Mouse (Mus musculus) 3134 (cell line): ENCODE results near the gene Slc25a54.

Experiments used
- DNase-seq: peaks from one replicate; pipeline ENCODE4 v3.0.0-alpha.2; 2011; ENCODE audit warnings: low spot score; ENCODE audit not compliant: insufficient read length; ENCODE audit errors: extremely low read depth

Gene Slc25a54

DNA sequence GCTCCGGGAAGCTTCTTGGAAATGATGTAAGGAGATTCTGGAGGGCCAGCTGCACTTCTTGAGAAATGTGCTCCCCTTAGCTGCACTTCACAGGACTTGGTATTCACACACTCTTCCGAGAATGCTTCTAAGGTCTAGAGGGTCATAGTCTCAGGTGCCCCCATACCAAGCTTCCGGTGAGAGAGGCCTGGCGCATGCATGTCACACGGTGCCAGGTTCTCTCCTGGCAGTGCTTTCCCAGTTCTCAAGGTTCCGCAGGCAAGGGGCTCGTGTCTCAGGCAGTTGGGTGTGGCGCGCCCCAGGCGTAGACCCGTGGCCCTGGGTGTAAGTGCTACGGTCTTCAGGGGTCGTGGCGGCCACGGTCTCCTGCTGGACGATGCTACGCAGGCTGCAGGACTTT is at the start of gene Slc25a54:
Gene Slc25a54, plus strand, starts transcription at position 301 of the 400 bp plus-strand sequence.
- no peak for DNase-seq

DNA sequence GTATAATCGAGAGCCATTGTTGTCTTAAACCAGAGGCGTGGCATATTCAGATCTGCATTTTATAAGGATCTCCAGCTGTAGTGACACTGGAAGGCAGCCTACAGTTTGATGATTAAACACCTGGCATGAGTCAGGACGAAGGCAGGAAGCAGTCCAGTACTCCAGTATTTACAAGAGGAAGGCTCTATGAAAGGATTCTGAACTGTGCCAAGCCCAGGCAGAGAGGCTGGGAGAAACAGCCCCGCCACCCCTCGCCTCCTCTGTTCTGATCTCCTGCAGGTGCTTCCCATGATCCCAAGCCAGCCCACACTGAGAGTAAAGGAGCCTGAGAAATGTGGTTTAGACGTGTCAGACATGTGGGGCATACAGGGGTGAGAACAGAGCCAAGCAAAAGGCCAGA is 49.5 kb upstream of the Slc25a54 start:
- DNase-seq, result peak; percentile 55

DNA sequence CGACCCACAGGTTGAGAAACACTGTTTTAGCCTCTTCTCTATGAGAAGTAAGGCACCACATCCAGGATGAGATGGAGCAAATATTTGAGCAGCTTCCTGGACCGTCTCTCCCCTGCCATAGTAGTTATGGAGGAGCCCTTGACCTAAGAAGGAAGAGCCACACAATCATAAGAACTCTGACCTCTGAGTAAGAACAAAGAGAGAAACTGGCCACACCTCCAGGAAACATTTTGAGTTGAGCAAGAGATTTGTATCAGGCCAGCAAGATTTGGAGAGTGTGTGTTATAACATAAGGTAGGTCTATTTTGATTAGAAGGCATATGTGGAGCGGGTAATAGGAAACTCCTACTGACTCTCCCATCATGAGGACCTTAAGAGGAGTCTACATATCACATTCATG is 48.6 kb upstream of the Slc25a54 start:
- no peak for DNase-seq

- DNase-seq, result no peak
Measured at GRCm38 (mm10) chr3:109032306-109032705, 48.0 kb upstream of the Slc25a54 start.

- no peak for DNase-seq
Measured at GRCm38 (mm10) chr3:109034411-109034810, 45.9 kb upstream of the Slc25a54 start.

DNA sequence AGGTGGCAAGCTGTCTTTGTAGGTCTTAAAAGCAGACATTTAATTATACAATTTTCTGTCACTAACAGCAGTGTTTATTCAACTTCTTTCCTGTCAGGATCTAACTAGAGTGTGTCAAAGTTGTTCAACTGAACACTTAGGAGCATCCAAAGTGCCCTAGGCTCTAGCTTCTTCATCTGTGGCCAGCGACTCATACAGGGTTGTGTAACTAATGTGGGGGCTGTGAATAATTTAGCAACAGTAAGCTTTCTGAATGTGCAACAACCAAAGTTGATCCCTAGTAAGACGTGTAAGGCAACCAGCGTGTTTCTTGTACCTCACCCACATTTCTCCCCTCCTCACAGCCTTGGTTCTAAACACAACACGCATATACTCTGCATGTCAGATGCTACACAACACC is 39.4 kb upstream of the Slc25a54 start:
- no peak for DNase-seq

DNA sequence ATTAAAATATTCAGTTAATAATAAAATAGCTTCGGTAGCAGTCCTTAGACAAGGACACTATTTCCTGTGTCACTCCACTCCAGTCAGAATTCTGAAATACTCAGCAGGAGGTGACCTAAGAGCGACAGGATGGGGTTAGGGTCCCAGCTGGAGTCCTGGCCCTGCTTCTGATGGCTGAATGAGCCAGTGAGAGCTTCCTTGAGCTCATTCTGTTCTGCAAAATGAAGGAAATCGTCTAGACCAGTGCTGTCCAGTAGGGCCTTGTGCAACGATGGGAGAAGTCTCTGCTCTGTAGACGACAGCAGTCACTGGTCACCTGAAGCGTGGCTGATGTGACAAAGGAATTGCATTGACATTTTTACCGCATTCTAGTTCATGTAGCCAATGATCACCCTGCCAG is 36.9 kb upstream of the Slc25a54 start:
- no peak for DNase-seq

- DNase-seq, result no peak
Measured at GRCm38 (mm10) chr3:109046428-109046827, 33.8 kb upstream of the Slc25a54 start.

DNA sequence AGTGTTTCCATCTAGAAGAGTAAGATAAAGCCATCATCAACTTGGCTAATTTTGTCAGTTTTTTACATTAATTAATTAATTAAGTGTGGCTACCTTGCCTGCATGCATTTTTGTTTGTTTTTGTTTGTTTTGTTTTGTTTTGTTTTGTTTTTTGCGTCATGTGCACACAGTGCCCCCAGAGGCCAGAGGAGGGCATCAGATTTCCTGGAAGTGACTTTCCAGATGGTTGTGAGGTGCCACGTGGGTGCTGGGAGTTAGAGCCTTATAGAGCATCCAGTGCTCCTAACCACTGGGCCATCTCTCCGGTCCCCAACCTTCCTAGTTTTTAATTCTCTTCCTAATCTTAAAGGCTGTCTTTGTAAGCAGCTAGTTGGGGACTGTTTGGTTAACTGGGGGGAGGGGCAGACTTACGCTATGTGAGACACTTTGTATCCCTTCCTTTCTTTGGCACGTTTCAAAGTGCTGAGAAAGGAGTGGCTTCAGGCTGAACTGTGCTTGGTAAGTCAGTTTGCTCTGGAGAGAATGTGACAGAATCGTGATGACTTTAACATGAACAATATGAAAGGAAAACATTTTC is 32.5 kb upstream of the Slc25a54 start:
- no peak for DNase-seq

DNA sequence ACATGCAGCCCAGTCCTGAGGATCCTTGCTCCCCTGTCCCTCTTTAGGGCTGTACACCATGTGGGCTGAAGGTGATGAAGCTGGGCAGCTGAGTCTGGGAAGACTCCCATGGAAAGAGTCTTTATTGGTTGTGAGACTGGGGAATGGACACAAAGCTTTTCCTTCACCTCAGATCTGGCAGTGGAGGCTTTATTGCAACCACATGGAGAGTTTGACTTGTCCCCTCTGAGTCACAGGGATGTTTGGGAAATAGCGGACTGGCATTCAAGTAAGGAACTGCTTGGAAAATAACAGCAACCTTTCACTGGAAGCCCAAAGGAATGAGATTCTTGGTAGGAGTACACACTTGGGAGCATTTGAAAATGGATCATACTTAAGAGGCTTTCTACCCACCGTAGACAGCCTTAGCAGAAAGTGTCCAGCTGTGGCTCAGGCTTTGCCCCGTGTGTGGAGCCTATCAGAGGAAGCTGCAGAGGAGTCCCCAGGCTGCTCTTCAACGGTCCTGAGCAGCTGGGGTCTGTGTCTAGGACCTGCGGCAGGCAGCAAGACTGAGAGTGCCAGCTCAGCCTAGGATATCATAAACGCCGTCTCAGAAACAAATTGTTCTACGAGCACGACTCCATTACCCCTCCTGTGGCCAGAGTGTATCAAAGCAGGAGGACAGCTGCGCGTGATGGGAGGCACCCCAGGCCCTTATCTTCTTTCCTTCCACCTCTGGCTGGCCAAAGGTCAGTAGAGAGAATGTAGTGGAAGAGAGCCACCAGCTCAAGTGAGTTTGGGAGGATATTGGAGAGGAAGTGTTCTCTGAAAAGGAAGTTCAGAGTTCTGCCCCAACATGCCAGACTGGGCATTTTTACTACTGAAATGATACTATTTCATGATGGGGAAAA is 29.0 kb upstream of the Slc25a54 start:
- peak; percentile 33 for DNase-seq

GRCm38 (mm10) chr3:109051946-109052331 is 28.3 kb upstream of the Slc25a54 start:
- DNase-seq, result peak; percentile 24

DNA sequence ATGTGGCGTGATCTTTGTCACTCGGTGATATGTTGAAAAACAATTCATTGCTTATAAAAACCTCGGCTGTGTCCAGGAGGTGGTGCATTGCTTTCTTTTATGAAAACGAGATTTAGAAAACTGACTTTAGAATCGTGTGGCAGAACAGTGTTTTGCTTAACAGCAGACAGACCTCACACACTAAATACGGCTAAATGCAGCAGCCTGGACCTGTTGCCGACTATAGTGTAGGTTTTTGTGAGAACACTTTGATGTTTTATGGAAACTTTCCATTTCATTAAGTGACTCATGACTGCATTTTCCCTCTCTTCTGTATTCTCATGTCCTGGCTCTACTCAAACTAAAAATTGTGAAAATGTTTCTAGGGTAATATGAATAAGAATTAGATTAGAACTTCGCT is 20.4 kb upstream of the Slc25a54 start:
- no peak for DNase-seq

DNA sequence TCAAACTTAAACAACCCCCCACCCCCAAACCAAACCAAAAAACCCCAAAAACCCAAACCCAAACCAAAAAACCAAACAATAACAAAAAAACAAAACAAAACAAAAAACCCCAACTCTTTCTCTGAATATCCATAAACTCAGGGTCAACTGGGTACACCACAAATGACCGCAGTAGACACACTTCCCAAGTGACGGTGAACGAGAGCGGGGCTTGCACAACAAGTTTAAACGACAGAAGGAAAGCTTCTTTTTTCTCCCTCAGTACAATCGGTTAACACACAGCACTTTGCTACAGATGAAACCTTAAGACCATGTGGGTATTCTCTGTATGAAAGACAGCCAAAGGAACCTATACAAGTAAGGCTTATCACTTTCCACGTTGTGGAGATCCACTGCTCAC is 17.9 kb upstream of the Slc25a54 start:
- no peak for DNase-seq

- no peak for DNase-seq
Measured at GRCm38 (mm10) chr3:109062989-109063388, 17.3 kb upstream of the Slc25a54 start.

DNA sequence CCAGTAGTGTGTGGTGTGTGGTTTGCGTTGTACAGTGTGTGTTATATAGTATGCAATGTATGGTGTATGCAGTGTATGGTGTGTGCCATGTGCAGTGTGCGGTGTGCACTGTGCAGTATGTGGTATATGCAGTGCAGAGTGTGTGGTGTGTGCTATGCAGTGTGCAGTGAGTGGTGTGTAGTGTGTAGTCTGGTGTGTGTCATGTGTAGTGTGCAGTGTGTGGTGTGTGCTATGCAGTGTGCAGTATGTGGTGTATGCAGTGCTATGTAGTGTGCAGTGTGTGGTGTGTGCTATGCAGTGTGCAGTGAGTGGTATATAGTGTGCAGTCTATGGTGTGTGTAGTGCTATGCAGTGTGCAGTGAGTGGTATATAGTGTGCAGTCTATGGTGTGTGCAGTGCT is 4.1 kb downstream of the Slc25a54 start:
- DNase-seq, result no peak

- DNase-seq, result no peak
Measured at GRCm38 (mm10) chr3:109088460-109088859, 8.2 kb downstream of the Slc25a54 start.

GRCm38 (mm10) chr3:109104702-109105101 is 24.4 kb downstream of the Slc25a54 start:
- DNase-seq, result no peak

DNA sequence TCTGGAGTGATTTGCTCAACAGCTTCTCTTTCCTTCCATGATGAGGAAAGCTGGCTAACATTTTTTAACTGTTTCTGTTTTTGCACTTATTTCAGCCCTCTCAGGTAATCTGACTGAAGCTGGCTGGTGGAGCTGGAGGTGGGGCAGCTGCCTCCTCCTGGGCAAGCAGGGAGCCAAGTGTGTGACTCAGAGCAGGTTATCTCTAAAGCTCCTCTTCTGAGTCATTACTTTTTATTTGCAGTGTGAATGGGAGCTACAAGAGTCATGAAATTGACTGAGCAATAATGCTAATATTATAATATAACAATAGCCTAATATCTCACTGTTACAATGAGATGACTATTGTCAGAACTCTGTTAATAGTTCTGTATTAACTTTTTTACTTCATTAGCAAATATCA is 36.9 kb downstream of the Slc25a54 start:
- no peak for DNase-seq

- no peak for DNase-seq
Measured at GRCm38 (mm10) chr3:109119562-109119961, 39.3 kb downstream of the Slc25a54 start.

GRCm38 (mm10) chr3:109119973-109120372 is 39.7 kb downstream of the Slc25a54 start:
- DNase-seq, result no peak

DNA sequence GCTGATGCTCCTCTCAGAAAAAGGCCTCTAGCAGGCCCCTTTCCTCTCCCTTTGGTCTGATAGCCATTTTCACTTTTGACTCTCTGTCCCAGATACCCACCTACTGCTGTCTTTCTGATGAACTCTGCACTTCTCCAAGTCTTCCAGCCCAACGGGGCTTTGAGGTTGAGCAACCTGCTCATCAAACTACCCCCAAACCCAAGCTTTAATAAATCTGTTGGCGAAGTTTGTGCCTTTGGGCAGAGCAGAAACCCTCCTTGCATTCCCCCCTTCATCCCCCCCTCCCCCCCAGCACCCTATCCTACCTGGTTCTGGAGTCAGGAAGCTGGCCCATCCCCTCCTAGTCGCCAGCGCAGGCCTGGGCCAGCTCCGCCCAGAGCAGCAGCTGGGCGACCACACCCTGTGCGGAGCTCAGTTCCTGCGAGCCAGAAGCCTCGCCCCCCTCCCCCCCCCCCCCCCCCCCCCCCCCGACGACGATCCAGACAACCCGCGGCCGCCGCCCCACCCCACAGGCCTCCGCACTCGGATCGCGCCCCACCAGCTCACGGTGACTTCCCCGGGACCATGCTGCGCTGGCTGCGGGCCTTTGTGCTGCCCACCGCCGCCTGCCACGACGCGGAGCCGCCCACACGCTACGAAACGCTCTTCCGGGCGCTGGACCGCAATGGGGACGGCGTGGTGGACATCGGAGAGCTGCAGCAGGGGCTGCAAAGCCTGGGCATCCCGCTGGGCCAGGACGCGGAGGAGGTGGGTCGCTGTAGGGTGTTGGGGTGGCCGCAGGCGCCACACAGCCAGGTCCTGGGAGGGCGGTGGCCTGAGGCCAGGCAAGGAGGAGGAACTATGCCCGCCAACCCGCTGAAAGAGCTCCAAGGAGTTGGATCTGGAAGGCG is 42.6 kb downstream of the Slc25a54 start, which contains the start of gene Slc25a24:
Gene Slc25a24, plus strand, starts transcription at position 509 of the 890 bp plus-strand sequence.
- DNase-seq, result peak; percentile 84
